Mouse (Mus musculus): ENCODE measurements around the gene Odr4.

- TF ChIP-seq CTCF (IDR thresholded peaks at IDR 0.05; ENCODE audit: low read depth, low read length) (no peak), EP300 (IDR thresholded peaks at IDR 0.05; ENCODE audit: insufficient read depth, low read depth, low read length) (no peak), POLR2A (IDR thresholded peaks at IDR 0.05; ENCODE audit: insufficient read depth, low read length) (no peak)
Measured at GRCm38 (mm10) chr1:150387572-150387971, 5.3 kb downstream of the Odr4 start.
